In genomic region chr11:86819536-86819935, GRCm38 (mm10) we compare ENCODE assay signal across 20 mouse cellular contexts. TPM values are rescaled to one million over a fixed set of nuclear protein-coding genes. Genes with fewer than 3 reads are reported as not detected.
DNase-seq lines count a peak whose midpoint lies in the region; ATAC-seq and TF ChIP-seq lines count a peak whose summit lies in the region.
"Had no signal": no experiment of that assay in that cellular context is flagged by ENCODE, and none has a peak within 500 bp of the region (broad histone marks: within the 10 kb centered on the region; RNA-seq: fewer than 3 reads in every experiment).

No protein-coding gene starts in this region.

- no peak overlapping the region for H3K4me2 ChIP-seq in hindbrain, postnatal 0 days (ENCODE audit: low read depth, low read length)
- H3K4me2 ChIP-seq in forebrain, postnatal 0 days (ENCODE audit: low read depth), result no peak overlapping the region
- peak overlapping the region; percentile 26 for H3K4me2 ChIP-seq in midbrain, embryonic 12.5 days (replicated peaks)
- H3K4me2 ChIP-seq: embryonic facial prominence, embryonic 15.5 days; limb, embryonic 15.5 days had no signal

- DNase-seq in hindbrain, embryonic 10.5 days (ENCODE audit: low spot score), result no peak
- no peak for DNase-seq in hindbrain, postnatal 0 days (ENCODE audit: low spot score)
- DNase-seq in ZHBTc4 (ENCODE audit: low read depth, low spot score), result peak; percentile 38
- DNase-seq in forebrain, postnatal 0 days, result no peak
- no peak for DNase-seq in adrenal gland, postnatal 4 days (ENCODE audit: low spot score in 2 of 2)
- no peak for DNase-seq in cerebellum, postnatal 4 days (ENCODE audit: low spot score in 2 of 2)
- no peak for DNase-seq in ovary, adult 18-20 months (ENCODE audit: low spot score)
- DNase-seq: cerebellum, adult 11-12 months; gastrocnemius, postnatal 10 days; heart, postnatal 14 days; kidney, adult 11 months; lung, adult 18-20 months; right cerebral cortex, postnatal 14 days; thymus, postnatal 25 days had no signal

- no peaks in the 10 kb centered on the region for H3K9me3 ChIP-seq in hindbrain, embryonic 10.5 days
- no peaks in the 10 kb centered on the region for H3K9me3 ChIP-seq in hindbrain, postnatal 0 days (ENCODE audit: low read length)
- H3K9me3 ChIP-seq in forebrain, postnatal 0 days (ENCODE audit: low read length), result no peaks in the 10 kb centered on the region
- no peaks in the 10 kb centered on the region for H3K9me3 ChIP-seq in midbrain, embryonic 12.5 days
- H3K9me3 ChIP-seq: embryonic facial prominence, embryonic 15.5 days; heart, embryonic 10.5 days; limb, embryonic 15.5 days had no signal

- ATAC-seq in hindbrain, postnatal 0 days, result no peak
- peak; percentile 34; the same call in 1 of the 2 replicates for ATAC-seq in forebrain, postnatal 0 days
- ATAC-seq in midbrain, embryonic 12.5 days (ENCODE audit: low FRiP score, low read depth), result peak; percentile 63; the same call in 1 of the 2 replicates

- H3K27me3 ChIP-seq in hindbrain, embryonic 10.5 days (ENCODE audit: insufficient read depth, poor library complexity, severe bottlenecking), result no peaks in the 10 kb centered on the region
- H3K27me3 ChIP-seq in hindbrain, postnatal 0 days (ENCODE audit: insufficient read depth, low read length), result no peaks in the 10 kb centered on the region
- no peaks in the 10 kb centered on the region for H3K27me3 ChIP-seq in forebrain, postnatal 0 days (ENCODE audit: insufficient read depth, low read length)
- H3K27me3 ChIP-seq in midbrain, embryonic 12.5 days, result no peaks in the 10 kb centered on the region
- H3K27me3 ChIP-seq: embryonic facial prominence, embryonic 15.5 days; limb, embryonic 15.5 days had no signal

- WGBS in hindbrain, embryonic 10.5 days, result 37% methylated on average over 8 of the region's 8 CpGs
- 11% methylated on average over 8 of the region's 8 CpGs for WGBS in hindbrain, postnatal 0 days
- WGBS in forebrain, postnatal 0 days, result 8% methylated on average over 8 of the region's 8 CpGs
- WGBS in midbrain, embryonic 12.5 days, result 15% methylated on average over 8 of the region's 8 CpGs

- no peak for TF ChIP-seq CTCF in hindbrain, postnatal 0 days (IDR thresholded peaks at IDR 0.05; ENCODE audit: low read depth)
- TF ChIP-seq CTCF in forebrain, postnatal 0 days (IDR thresholded peaks at IDR 0.05; ENCODE audit: low read depth), result no peak

- no peak overlapping the region for H3K9ac ChIP-seq in hindbrain, postnatal 0 days (replicated peaks; ENCODE audit: low read length)
- H3K9ac ChIP-seq in forebrain, postnatal 0 days, result no peak overlapping the region
- H3K9ac ChIP-seq in midbrain, embryonic 12.5 days (replicated peaks), result no peak overlapping the region
- H3K9ac ChIP-seq: embryonic facial prominence, embryonic 15.5 days; limb, embryonic 15.5 days had no signal

- H3K36me3 ChIP-seq in hindbrain, embryonic 10.5 days, result no peaks in the 10 kb centered on the region
- H3K36me3 ChIP-seq in hindbrain, postnatal 0 days (ENCODE audit: insufficient read depth, low read length), result no peaks in the 10 kb centered on the region
- no peaks in the 10 kb centered on the region for H3K36me3 ChIP-seq in forebrain, postnatal 0 days (ENCODE audit: insufficient read depth)
- H3K36me3 ChIP-seq in midbrain, embryonic 12.5 days, result no peaks in the 10 kb centered on the region
- H3K36me3 ChIP-seq: embryonic facial prominence, embryonic 15.5 days; heart, embryonic 10.5 days; limb, embryonic 15.5 days had no signal

- 0 out of 2 replicates have a peak overlapping the region, but pooled peaks have one; percentile 9 for H3K4me3 ChIP-seq in hindbrain, embryonic 10.5 days
- no peak overlapping the region for H3K4me3 ChIP-seq in hindbrain, postnatal 0 days (ENCODE audit: low read length)
- H3K4me3 ChIP-seq in forebrain, postnatal 0 days (ENCODE audit: low read depth, low read length), result no peak overlapping the region
- no peak overlapping the region for H3K4me3 ChIP-seq in midbrain, embryonic 12.5 days
- H3K4me3 ChIP-seq: embryonic facial prominence, embryonic 15.5 days; heart, embryonic 10.5 days; layer of hippocampus, adult 2 months; limb, embryonic 15.5 days had no signal

- H3K4me1 ChIP-seq in hindbrain, embryonic 10.5 days (replicated peaks), result peaks cover 18% of the 10 kb centered on the region
- no peaks in the 10 kb centered on the region for H3K4me1 ChIP-seq in hindbrain, postnatal 0 days (ENCODE audit: insufficient read depth, low read length)
- H3K4me1 ChIP-seq in forebrain, postnatal 0 days (ENCODE audit: insufficient read depth), result no peaks in the 10 kb centered on the region
- peaks cover 15% of the 10 kb centered on the region for H3K4me1 ChIP-seq in midbrain, embryonic 12.5 days
- H3K4me1 ChIP-seq: embryonic facial prominence, embryonic 15.5 days; heart, embryonic 10.5 days; limb, embryonic 15.5 days had no signal

- peak overlapping the region; percentile 82 for H3K27ac ChIP-seq in hindbrain, embryonic 10.5 days
- no peak overlapping the region for H3K27ac ChIP-seq in hindbrain, postnatal 0 days
- H3K27ac ChIP-seq in forebrain, postnatal 0 days (ENCODE audit: low read depth, low read length), result peak overlapping the region; percentile 36; the same call in 1 of the 2 replicates
- peak overlapping the region; percentile 73 for H3K27ac ChIP-seq in midbrain, embryonic 12.5 days (replicated peaks)
- H3K27ac ChIP-seq: embryonic facial prominence, embryonic 15.5 days; heart, embryonic 10.5 days; layer of hippocampus, adult 2 months; limb, embryonic 15.5 days; macrophage had no signal

RNA-seq across cellular contexts. Expression of gene Dhx40, which starts 12.0 kb away (rescaled TPM):
- polyA plus RNA-seq in hindbrain, embryonic 10.5 days (2016; fragmentation: Nextera tagmentation; extraction: Ambion mirVana), result 34.1 and 37.8 TPM in 2 replicates
- total RNA-seq in hindbrain, postnatal 0 days (2014; rRNA removed), result 9.8 and 12.0 TPM in 2 replicates
- 12.5 and 12.6 TPM in 2 replicates for polyA plus RNA-seq in hindbrain, postnatal 0 days (2015; fragmentation: Nextera tagmentation; extraction: Ambion mirVana)
- 28.0 and 31.6 TPM in 2 replicates for total RNA-seq in forebrain, postnatal 0 days (2014; rRNA removed)
- 13.6 and 18.3 TPM in 2 replicates for polyA plus RNA-seq in forebrain, postnatal 0 days (2015; fragmentation: Nextera tagmentation; extraction: Ambion mirVana)
- 45.7 and 46.5 TPM in 2 replicates for polyA plus RNA-seq in midbrain, embryonic 12.5 days (2016; fragmentation: Nextera tagmentation; extraction: Ambion mirVana)
- total RNA-seq in adrenal gland, postnatal 4 days (2021), result 10 to 100 TPM; 40.1 to 41.1 TPM
